Mouse (Mus musculus) spleen, adult 2 months (tissue): ENCODE measurements around the gene Ccdc184.

Experiments used
- CTCF ChIP-seq: fragments of 200-500 bp; IDR thresholded peaks from 2 replicates; pipeline ENCODE4 v1.5.1; 2011; ENCODE audit warnings: mild to moderate bottlenecking, inconsistent platforms; ENCODE audit not compliant: insufficient read depth, insufficient read length, insufficient replicate concordance; ENCODE audit errors: extremely low read depth
- POLR2A ChIP-seq: fragments of 200-500 bp; IDR thresholded peaks from 2 replicates; pipeline ENCODE4 v1.6.1; 2011; ENCODE audit warnings: low read depth, low read length, inconsistent platforms

DNA sequence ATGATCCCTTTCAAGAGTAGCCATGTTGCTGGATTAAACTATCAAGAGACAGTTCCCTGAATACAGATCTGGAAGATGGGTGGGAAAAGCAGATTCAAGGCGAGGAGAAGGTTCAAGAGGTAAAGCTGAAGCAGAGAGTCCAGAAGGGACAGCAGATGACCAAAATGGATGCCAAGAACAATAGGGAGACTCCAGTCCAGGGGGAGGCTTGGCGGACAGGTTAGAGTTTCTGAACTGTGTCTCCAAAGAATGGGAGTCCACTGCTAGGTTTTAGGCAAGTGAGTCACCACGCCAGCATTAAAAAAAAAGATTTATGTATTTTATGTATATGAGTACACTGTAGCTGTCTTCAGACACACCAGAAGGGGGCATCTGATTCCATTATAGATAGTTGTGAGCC, 12.3 kb upstream of the Ccdc184 start:
- no peak for TF ChIP-seq POLR2A
- TF ChIP-seq CTCF, result no peak
